Mouse (Mus musculus) myocyte (in vitro differentiated cells): Measurements from ENCODE around the gene Hbq1a. TPM values are rescaled to one million over a fixed set of nuclear protein-coding genes. Genes with fewer than 3 reads are reported as not detected.
A peak's percentile ranks its signal among the peaks of the same experiment; 100 is the strongest.

Source experiments
- H3K27me3 ChIP-seq: one replicate; pipeline ENCODE4 v1.6.1; 2011; ENCODE audit not compliant: control insufficient read depth, insufficient read depth, insufficient read length
- H3K36me3 ChIP-seq: one replicate; pipeline ENCODE4 v1.6.1; 2011; ENCODE audit not compliant: control insufficient read depth, insufficient read depth
- H3K4me2 ChIP-seq: one replicate; pipeline ENCODE4 v1.6.1; 2011; ENCODE audit warnings: low read depth, control low read depth
- H3K4me3 ChIP-seq: one replicate; pipeline ENCODE4 v1.5.1; 2011; ENCODE audit warnings: mild to moderate bottlenecking, control low read depth, moderate library complexity
- H3K79me2 ChIP-seq: one replicate; pipeline ENCODE4 v1.6.1; 2011; ENCODE audit not compliant: control insufficient read depth, insufficient read depth
- H3ac ChIP-seq: one replicate; pipeline ENCODE4 v1.6.1; 2011; ENCODE audit not compliant: control insufficient read depth, insufficient read length
- CEBPB ChIP-seq: IDR thresholded peaks from 2 replicates; pipeline ENCODE4 v1.6.1; 2011; ENCODE audit warnings: mild to moderate bottlenecking, moderate library complexity; ENCODE audit not compliant: poor library complexity, insufficient read depth, severe bottlenecking
- E2F4 ChIP-seq: IDR thresholded peaks from one replicate; pipeline ENCODE4 v1.6.1; 2011; ENCODE audit warnings: mild to moderate bottlenecking, control low read depth, moderate library complexity; ENCODE audit not compliant: insufficient read depth
- MAX ChIP-seq: IDR thresholded peaks from one replicate; pipeline ENCODE4 v1.6.1; 2011; ENCODE audit warnings: low read depth, mild to moderate bottlenecking, control low read depth
- MYOD1 ChIP-seq, 3 experiments: IDR thresholded peaks; one replicate each; pipeline ENCODE4 v1.6.1; 2011; ENCODE audit warnings: control low read depth in 2 of 3, low read depth in 2 of 3, mild to moderate bottlenecking in 2 of 3, moderate library complexity in 1 of 3; ENCODE audit not compliant: insufficient read length in 2 of 3, control insufficient read depth in 1 of 3
- MYOG ChIP-seq, 3 experiments: IDR thresholded peaks; one replicate each; pipeline ENCODE4 v1.6.1; 2011; ENCODE audit warnings: control low read depth in 2 of 3, low read depth in 2 of 3, mild to moderate bottlenecking in 2 of 3; ENCODE audit not compliant: insufficient read length in 2 of 3, control insufficient read depth in 1 of 3, insufficient read depth in 1 of 3
- POLR2A ChIP-seq: IDR thresholded peaks from one replicate; pipeline ENCODE4 v1.6.1; 2011; ENCODE audit warnings: low read depth, mild to moderate bottlenecking, control low read depth, moderate library complexity; ENCODE audit not compliant: insufficient read length
- POLR2AphosphoS2 ChIP-seq: IDR thresholded peaks from one replicate; pipeline ENCODE4 v1.6.1; 2011; ENCODE audit warnings: low read depth, control low read depth; ENCODE audit not compliant: insufficient read length
- REST ChIP-seq: IDR thresholded peaks from one replicate; pipeline ENCODE4 v1.6.1; 2011; ENCODE audit warnings: mild to moderate bottlenecking, control low read depth, moderate library complexity; ENCODE audit not compliant: insufficient read depth, insufficient read length
- SRF ChIP-seq: IDR thresholded peaks from one replicate; pipeline ENCODE4 v1.6.1; 2011; ENCODE audit warnings: low read depth; ENCODE audit not compliant: control insufficient read depth, insufficient read length
- TCF12 ChIP-seq: IDR thresholded peaks from one replicate; pipeline ENCODE4 v1.6.1; 2011; ENCODE audit warnings: mild to moderate bottlenecking, control low read depth; ENCODE audit not compliant: poor library complexity, insufficient read depth, severe bottlenecking
- TCF3 ChIP-seq: IDR thresholded peaks from one replicate; pipeline ENCODE4 v1.6.1; 2011; ENCODE audit warnings: low read depth, control low read depth; ENCODE audit not compliant: insufficient read length
- USF1 ChIP-seq: IDR thresholded peaks from one replicate; pipeline ENCODE4 v1.6.1; 2011; ENCODE audit warnings: low read depth, mild to moderate bottlenecking, control low read depth, moderate library complexity
- polyA plus RNA-seq: library from polyadenylated mRNA; unstranded; fragments of >200 nt; fragmentation: generic; extraction: Trizol; gene quantifications from one replicate; pipeline ENCODE4 v1.2.1, GENCODE M21; 2012; ENCODE audit warnings: missing spikeins

Gene Hbq1a
- polyA plus RNA-seq, 1 experiment, result 0.24 TPM

DNA sequence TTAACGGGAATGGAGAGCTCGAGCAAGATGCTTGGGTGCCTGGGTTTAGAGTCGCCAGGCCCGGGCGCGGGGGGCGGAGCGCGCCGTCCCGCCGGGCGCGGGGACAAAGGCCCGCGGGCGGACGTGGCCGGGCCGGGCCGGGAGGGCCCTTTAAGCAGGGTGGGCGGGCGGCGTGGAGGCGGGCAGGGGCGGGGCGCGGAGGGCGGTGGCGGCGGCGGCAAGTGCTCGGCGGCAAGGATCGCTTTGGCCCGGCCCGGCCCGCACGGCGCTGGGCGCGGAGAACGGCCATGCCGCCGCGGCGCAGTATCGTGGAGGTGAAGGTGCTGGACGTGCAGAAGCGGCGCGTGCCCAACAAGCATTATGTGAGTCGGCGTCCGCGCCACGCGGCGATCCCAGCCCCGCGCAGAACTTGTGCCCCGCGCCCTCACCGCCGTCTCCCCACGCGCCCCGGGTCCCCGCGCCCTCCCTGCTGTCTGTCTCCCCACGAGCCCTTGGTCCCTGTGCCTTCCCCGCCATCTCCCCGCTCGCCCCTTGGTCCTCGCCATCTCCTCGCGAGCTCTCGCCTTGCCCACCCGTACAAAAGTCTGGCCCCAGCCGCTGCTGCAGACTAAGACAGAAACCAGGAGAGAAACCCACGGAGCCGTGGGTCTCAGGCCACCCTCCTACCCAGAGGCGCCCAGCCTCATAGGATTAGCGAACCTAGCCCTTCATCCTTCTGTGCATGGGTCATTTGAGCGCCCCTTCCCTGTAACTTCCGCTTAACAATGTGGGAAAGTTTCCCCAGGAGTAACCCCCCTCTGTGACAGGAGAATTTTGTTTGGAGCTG is 48.0 kb downstream of the Hbq1a start, which contains the start of gene Sh3pxd2b:
Gene Sh3pxd2b, plus strand, starts transcription at position 214 of the 826 bp plus-strand sequence.
- H3K36me3 ChIP-seq, result peaks cover 22% of the 10 kb centered on the region
- H3K27me3 ChIP-seq, result no peaks in the 10 kb centered on the region
- H3ac ChIP-seq, result peak within 1 kb of the TSS; percentile 96
- H3K79me2 ChIP-seq, result peaks cover 50% of the 10 kb centered on the region
- H3K4me2 ChIP-seq, result peak within 1 kb of the TSS; percentile 88
- TF ChIP-seq POLR2A (peak; percentile 99), MYOD1 (IDR thresholded peaks at IDR 0.05; ENCODE audit: control insufficient read depth in 1 of 3, insufficient read length in 2 of 3, low read depth in 2 of 3) (peak in 1 of 3 experiments; percentile 37), POLR2AphosphoS2 (peak; percentile 92), SRF (peak; percentile 11), TCF3 (no peak), USF1 (no peak), MYOG (IDR thresholded peaks at IDR 0.05; ENCODE audit: control insufficient read depth in 1 of 3, insufficient read depth in 1 of 3, insufficient read length in 2 of 3, low read depth in 2 of 3) (no peak), E2F4 (no peak)
- H3K4me3 ChIP-seq, result peak within 1 kb of the TSS; percentile 86

DNA sequence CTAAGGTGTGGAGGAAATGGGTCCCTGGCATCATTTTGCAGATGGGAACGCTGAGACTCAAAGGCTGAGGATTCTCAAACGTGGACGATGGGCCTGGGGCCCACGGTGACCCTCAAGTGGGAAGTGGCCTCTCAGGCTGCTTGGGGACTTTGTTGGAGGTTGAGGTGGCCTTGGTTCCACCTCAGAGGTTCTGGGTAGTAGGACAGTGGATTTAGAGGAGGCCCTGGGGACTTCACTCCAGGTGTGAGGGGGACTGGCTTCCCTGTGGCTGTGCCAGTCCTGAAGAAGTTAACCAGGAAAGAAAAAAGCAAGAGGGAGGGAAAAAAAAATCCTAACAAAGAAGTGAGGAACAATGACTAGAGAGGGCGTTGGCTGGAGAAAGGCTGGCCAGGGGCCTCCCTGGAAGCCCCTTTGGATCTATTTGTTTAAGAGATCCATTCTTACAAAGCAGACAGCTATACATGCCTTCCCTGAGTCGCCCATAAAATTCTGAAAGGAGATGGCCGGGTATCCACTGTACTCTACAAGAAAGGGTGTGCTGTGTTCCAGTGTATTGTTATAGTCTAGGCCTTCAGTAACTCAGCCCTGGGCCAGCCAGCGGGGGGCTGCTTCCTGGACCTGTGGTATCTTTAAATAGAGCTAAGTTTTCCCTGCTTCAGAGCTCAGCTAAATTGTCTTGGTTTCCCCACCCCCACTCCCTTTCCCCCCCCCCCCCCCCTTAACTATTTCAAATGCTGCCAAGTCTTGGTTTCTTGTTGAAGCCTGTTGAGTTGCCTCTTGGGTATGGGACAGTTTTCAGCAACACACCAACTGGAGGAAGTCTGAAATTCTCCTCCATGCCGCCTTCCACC is 48.8 kb downstream of the Hbq1a start:
- Histone ChIP-seq H3K27me3 (no peaks in the 10 kb centered on the region), H3ac (peak overlapping the region; percentile 96), H3K36me3 (peaks cover 22% of the 10 kb centered on the region), H3K4me3 (peak overlapping the region; percentile 86), H3K4me2 (peak overlapping the region; percentile 87), H3K79me2 (peaks cover 58% of the 10 kb centered on the region)
- TF ChIP-seq POLR2AphosphoS2, result no peak
- no peak for TF ChIP-seq MAX
- TF ChIP-seq E2F4, result no peak
- no peak for TF ChIP-seq CEBPB
- TF ChIP-seq REST, result no peak
- TF ChIP-seq USF1, result no peak
- TF ChIP-seq MYOG (IDR thresholded peaks at IDR 0.05; ENCODE audit: control insufficient read depth in 1 of 3, insufficient read depth in 1 of 3, insufficient read length in 2 of 3, low read depth in 2 of 3), result no peak
- TF ChIP-seq MYOD1 (IDR thresholded peaks at IDR 0.05; ENCODE audit: control insufficient read depth in 1 of 3, insufficient read length in 2 of 3, low read depth in 2 of 3), result no peak
- TF ChIP-seq POLR2A, result no peak
- no peak for TF ChIP-seq TCF12
- TF ChIP-seq SRF, result no peak
- TF ChIP-seq TCF3, result no peak

DNA sequence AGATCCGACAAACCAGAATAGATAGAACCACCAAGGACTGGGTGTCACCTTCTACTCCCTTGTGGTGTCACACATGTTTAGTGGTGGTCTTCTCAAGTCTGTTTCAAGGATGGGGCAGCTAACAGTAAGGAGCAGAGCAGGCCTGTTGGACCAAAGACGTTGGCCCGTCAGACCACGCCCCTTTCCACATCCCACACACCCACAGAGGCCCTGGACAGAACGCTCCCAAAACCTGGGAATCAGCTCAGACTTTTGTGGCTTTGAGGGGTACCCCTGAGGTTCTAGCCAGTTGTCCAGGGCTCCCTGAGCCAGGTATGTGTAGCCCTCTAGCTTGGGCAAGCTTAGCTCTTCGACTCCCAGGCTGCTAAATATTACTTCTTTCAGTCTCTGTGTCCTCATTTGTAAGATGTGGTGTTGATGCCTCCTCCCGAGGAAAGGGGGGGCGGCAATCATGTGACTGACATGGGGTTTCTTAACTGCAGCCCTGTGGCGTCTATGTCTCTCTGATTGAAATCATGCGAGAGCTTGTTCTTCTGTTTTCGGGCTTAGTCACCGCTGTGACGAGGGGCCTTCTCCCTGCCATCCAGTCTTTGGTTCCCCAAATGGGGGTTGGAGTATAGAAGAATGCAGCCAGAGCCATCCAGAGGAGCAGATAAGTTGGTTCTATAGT is 49.5 kb downstream of the Hbq1a start:
- Histone ChIP-seq H3K27me3 (no peaks in the 10 kb centered on the region), H3K79me2 (peaks cover 66% of the 10 kb centered on the region), H3ac (no peak overlapping the region), H3K4me2 (peak overlapping the region; percentile 87), H3K36me3 (peaks cover 22% of the 10 kb centered on the region), H3K4me3 (peak overlapping the region; percentile 86)
- TF ChIP-seq TCF12 (no peak), MYOD1 (IDR thresholded peaks at IDR 0.05; ENCODE audit: control insufficient read depth in 1 of 3, insufficient read length in 2 of 3, low read depth in 2 of 3) (no peak), E2F4 (no peak), USF1 (peak; percentile 58), POLR2A (peak; percentile 32)

Other genes starting within 250 kb of the Hbq1a start
- gene Il9r, start 99.8 kb upstream of the Hbq1a start, polyA plus RNA-seq, result 0.01 TPM
- gene Snrnp25, start 94.7 kb upstream of the Hbq1a start, polyA plus RNA-seq, result 58.3 TPM
- 73.3 TPM for gene Rhbdf1, start 77.8 kb upstream of the Hbq1a start, polyA plus RNA-seq
- gene Mpg, start 73.6 kb upstream of the Hbq1a start, polyA plus RNA-seq, result 23.8 TPM
- 57.4 TPM for gene Nprl3, start 32.4 kb upstream of the Hbq1a start, polyA plus RNA-seq
- gene Hba-x, start 23.7 kb upstream of the Hbq1a start, polyA plus RNA-seq, result not detected
- gene Hba-a1, start 16.6 kb upstream of the Hbq1a start, polyA plus RNA-seq, result 12.3 TPM
- gene Hbq1b, start 13.1 kb upstream of the Hbq1a start, polyA plus RNA-seq, result 0.16 TPM
- not detected for gene Hba-a2, start 3.6 kb upstream of the Hbq1a start, polyA plus RNA-seq
- gene Sh3pxd2b, start 47.8 kb downstream of the Hbq1a start, polyA plus RNA-seq, result 22.3 TPM
- 14.6 TPM for gene Ubtd2, start 155.3 kb downstream of the Hbq1a start, polyA plus RNA-seq
- 0.08 TPM for gene Efcab9, start 232.0 kb downstream of the Hbq1a start, polyA plus RNA-seq
- gene Stk10, start 233.2 kb downstream of the Hbq1a start, polyA plus RNA-seq, result 7.1 TPM